Mouse (Mus musculus) layer of hippocampus, postnatal 25 days (tissue): ENCODE results near the gene Pik3ip1. TPM values are rescaled to one million over a fixed set of nuclear protein-coding genes. Genes with fewer than 3 reads are reported as not detected.

ENCODE experiments used
- DNase-seq, 2 experiments: peaks; one replicate each; pipeline ENCODE4 v3.0.0; 2022; ENCODE audit warnings: mixed read lengths in 2 of 2, low spot score in 1 of 2; ENCODE audit errors: extremely low spot score in 1 of 2
- total RNA-seq, 2 experiments: library from RNA; stranded (reverse); gene quantifications; 2 replicates each; pipeline ENCODE4 v1.2.3; 2021

The Pik3ip1 gene
- total RNA-seq, 2 experiments from 2014 or later: 29.1 to 38.2 TPM

DNA sequence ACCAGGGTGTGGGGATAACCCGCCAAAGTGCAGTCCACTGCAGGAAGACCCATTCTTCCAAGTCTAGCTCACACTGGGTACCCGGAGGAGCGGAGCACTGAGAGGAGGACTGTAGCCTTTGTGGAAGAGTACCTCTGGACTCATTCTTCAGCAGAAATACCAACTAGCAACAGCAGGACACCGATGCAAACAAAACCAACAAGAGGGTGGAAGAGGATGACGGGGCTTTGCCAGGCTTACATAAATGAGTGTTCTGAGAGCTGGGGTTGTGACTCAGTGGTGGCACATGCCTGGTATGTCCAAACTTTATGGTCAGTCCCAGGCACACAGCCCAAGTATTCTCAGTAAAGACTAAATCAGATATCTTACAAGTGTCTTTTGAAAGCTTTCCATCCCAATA is 29.1 kb upstream of the Pik3ip1 start:
- DNase-seq: no peak

DNA sequence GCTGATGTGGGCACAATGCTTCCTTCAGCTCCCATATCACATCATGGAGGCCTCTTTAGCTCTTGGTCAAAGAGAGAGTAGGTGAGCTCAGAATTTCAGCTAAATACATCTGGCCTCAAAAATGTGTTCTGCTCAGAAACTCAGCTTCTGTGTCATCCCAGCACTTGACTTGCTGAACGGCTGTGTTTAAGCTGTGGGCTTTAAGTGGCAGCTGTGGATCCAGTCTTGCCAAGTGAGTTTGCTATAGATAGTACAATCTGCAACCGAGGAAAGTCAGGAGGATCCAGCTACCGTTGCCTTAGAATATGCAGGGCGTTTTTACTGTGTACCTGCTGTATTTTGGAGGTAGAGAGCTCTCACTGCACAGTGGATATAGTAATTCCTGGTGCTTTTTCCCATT is 27.8 kb upstream of the Pik3ip1 start:
- no peak for DNase-seq

DNA sequence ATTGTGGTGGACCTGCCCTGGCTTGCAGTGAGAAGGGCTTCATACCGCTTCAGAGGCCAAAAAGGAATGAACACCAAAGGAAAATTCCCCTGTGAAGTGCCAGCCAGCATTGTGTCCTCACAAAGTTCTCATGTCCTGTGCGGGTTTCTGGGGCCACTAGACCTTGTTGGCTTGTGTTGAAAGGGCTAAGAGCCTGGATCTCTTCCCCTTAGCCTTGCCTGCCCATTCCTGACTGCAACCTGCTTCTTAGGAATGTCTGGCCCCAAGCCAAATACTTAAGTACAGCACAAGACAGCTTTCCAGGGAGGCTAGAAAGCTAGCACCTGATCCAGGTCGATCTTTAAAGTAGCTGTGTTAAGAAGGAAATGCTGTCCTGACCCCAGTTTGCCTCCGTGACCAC is 27.4 kb upstream of the Pik3ip1 start:
- DNase-seq: no peak

DNA sequence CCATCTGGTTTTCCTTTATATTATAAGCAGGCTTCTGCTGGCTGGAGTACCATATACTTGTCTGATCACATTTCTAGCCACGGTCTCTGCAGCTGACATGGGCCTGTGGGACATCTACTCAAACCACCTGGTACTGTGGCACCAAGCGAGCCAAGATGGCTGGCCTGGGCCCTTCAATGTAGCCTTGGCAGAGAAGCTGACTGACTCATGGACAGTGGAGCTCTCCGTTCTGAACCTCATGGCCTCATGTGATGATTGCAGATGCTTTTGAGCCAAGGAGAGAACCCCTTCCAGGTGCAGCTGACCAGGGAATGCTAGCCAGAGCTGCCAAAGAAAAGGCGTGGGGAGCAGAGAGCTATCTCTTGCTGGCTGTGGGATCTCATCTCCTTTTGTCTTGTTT is 24.4 kb upstream of the Pik3ip1 start:
- no peak for DNase-seq

DNA sequence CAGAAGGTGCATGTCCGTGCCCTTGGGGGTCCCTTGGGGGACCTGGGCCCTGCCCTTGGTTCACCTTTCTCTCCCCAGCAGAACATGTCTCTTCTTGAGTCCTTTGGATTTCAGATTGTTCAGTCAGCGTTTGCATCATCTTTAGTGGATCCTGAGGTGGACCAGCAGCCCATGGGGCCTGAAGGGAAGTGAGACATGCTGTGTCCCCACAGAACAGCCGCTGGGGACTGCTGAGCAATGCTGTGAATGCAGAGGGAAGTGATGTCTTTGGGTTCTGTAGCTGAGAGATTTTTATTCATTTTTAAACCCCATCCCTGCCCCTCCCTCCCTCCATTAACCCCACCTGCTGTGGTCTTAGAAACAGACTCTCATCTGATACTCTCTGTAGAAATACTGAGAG is 22.3 kb upstream of the Pik3ip1 start:
- DNase-seq: no peak

DNA sequence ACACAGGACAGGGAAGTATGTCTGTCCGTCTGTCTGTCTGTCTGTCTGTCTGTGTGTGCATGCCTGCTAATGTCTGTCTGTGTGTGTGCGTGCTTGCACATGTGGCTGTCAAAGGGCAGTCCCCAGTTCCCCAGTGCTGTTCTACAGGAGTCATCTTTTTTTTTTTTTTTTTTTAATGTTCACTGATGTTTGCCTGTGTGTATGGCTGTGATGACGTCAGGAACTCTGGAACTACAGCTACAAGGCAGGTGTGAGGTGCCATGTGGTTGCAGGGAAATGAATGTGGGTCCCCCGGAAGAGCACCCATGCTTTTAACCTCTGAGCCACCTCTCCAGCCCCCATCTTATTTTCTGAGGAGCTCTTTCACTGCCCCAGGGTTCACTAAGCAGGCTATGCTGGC is 20.3 kb upstream of the Pik3ip1 start:
- no peak for DNase-seq

DNA sequence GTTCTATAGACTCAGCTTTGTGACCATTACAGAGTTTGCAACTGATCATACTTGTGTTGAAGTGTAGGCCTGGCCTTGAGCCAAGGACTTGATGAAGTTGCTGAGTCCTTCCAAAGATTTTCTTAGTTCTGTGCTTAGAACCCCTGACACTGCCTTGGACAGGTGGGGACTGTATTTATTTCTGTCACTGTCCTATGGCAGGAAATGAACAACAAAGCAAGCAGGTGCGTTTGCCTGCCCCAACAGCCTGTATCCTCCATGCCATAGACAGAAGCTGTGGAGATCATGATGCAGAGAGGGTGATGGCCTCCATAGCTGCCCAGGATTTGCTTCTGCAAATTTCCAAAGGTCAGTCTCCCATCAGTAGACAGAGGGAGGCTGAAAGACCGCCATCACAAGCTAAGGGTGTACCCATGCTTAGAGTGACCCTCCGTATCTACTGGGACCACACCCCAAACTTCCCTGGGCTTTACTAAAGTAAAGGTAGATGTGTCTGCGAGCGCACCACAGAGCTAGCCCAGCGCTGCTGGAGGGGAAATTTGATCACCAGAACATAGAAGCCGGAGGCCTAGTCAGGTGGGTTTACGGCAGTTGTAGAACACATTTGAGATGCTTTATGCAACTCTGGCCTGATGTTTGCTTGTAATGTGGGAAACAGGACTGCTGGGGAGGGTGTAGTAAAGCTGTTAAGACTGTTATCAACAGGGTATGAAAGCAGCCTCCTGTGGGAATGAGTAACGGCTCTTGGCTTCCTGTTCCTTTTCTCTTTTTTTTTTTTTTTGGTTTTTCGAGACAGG is 19.2 kb upstream of the Pik3ip1 start:
- no peak for DNase-seq

DNA sequence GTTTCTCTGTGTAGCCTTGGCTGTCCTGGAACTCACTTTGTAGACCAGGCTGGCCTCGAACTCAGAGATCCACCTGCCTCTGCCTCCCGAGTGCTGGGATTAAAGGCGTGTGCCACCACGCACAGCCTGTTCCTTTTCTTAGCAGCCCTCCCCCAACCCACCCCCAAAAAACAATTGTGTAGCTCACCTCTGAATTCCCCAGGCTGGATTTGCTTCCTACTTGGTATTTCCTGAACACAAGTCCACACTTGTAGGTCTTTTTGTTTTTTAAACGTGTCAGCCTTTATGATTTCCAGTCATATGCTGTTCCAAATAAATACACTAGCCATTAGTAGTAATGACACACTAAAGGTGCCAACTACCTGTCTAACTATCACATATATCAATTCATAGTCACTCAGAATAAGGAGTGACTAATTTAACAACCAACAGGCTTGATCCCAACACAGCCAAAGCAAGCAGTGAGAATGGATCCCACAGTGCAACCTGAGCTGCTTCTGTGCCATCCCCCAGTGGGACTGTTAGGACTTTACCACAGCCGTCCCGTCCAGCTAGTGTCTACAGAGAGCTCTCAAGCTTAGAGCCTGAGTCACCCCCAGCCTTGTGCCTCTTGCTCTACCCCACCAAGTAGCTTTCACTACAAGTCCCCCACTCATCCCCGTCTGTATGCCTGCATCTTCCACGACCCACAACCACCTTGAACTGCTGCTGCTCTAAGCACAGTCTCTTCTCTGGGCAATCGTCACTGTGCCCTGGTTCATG is 18.4 kb upstream of the Pik3ip1 start:
- DNase-seq: no peak

DNA sequence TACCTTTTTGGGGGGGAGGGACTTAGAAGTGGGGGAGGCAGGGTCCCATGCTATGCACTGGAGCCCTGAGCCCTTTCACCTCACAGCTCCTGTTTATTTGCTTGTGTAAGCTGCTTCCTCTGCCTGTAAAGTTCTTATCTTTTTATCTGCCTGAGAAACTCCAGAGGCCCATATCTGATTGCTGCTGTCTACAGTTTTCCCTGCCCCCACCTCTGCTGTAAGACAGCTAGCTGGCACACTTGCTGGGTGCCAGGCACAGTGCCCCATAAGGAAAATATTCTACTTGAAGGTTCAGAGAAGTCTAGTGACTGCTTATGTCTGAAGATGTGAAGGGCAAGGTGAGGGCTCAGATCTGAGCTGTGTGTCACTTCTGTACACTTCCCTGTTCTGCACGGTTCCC is 16.9 kb upstream of the Pik3ip1 start:
- DNase-seq: no peak

DNA sequence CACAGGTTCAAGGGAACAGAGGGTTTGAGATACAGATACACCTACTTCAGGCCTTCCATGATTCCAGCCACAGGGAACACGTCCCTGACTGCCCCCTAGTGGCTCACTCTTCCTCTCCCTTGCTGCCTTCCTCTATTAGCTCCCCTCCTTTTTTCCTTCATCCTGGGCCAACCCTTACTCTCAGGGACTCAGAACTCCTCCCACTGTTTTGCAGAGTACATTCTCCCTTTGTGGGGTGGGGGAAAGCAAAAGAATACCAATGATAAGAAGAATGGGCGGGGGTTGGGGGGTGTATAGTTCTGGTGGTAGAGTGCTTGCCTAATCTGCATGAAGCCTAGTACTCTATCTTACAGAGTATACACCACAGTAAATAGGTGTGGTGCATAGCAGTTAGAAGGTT is 16.1 kb upstream of the Pik3ip1 start:
- DNase-seq: peak in 1 of 2 experiments; percentile 72

DNA sequence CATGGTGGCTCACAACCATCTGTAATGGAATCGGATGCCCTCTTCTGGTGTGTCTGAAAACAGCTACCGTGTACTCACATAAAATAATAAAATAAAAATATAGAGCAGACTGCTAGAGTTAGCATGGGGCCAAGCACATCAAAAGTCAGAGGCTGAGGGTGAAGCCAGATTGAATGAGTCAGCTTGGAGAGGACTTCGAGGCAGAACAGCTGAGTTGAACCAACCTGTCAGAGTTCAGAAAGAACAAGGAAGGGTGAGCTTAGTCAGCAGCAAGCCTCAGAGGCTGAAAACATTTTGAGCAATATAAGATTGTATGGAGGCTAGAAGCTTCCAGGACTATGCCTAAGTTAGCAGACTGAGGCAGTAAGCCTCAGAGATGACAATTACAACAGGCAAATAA is 11.9 kb upstream of the Pik3ip1 start:
- DNase-seq: no peak

DNA sequence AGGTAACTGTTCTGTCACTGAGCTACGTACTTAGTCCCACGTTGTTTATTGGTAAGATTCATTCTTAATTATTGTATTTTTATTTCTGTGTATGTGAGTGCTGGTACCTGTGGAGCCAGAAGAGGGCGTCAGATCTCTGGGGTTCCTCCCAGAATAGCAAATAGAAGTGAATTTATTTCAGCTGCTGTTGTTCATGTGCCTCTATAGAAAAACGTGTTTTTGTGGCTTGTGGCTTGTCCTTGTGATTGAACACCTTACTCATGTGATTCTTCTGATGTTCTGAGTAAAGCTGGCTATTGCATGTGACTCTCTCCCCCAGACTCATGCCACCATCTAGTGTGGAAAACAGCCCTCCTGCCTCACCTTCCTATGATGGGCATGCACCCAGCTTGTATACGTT is 1.9 kb upstream of the Pik3ip1 start:
- no peak for DNase-seq

DNA sequence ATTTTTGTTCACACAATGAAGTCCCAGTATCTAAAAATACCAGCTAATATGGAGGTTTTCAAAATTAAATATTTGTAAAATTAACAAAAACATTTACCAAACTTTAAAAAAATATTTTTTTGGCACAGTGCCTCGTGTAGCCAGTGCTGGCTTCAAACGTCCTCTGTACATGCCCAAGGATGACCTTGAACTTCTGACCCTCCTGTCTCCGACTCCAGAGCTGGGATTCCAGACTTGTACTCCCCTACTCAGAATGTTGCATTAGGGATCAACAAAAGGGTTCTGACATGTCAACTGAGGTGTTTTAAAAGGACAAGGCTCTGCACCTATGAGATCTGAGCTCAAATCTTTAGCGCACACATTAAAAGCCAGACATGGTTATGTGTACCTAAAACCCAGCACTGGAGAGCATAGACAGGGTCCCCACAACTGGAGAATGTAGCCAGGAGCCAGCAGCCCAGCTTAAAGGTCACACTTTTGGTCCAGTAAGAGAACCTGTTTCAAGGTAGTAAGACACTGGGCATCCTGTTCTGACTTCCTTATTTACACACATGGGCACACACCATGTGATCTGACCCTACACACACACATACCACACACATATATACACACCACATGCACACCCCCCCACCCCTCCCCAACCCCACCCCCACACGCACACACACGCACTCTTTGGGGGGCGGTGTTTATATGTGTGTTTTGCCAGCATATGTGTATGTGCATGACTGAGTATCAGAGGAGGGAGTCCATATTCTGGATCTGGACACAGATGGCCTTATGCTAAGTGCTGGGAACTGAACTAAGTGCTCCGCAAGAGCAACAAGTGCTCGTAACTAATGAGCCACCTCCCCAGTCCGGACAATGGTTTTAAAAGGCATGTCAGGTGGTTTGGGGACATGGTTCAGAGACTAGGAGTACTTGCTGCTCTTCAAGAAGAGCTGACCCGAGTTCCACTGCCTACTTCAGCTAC is 1.1 kb upstream of the Pik3ip1 start:
- no peak for DNase-seq

DNA sequence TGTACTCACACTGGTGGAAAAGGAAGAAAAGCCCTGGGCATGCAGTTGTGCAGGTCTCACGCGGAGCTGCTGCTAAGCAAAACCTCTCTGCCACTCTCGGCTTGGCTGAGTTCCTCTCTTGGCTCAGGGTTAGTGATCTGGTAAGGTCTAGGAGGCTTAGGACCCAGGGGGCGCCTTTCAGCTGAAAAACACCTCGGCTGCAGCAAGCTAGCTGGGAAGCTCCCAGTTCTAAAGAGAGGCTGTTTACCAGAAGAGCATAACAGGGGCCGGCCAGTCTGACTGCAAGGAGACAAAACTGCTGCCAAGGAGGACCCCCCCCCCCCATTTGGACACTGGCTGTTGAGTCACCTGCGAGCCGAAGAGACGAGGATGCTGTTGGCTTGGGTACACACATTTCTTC is 365 bp downstream of the Pik3ip1 start:
- DNase-seq: peak; percentile 63 to 79

DNA sequence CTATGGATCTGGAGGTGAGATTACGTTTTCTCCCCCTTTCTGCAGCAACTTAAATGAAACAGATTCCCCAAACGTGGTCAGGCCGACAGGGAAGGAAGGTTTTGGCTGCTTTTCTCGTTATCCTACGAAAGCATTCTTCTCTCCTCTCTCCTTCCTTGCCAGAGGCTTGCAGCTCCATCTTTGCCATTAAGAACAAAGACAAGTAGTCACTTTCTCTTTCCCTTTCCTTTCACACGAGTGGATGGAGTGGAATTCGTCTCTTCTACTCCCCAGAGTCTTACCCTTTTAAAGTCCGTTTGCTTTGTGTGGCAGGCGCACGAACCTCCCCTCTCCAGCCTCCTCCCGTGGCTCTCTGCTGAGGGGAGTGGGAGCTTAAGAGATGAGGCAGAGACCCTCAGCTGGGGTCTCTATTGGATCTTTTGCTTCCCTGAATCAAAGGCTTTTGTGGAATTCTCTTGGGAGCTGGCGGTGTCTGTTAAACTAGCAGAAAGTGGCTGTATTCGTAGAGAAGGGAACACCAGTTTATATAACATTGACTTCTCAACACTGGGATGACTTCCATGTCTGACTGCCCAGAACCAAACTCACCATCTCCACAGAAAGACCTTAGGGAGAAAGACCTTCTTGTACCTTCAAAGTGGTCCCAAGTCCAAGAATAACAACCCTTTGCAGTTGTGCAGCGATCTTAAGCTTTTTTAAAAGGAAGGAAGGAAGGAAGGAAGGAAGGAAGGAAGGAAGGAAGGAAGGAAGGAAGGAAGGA is 970 bp downstream of the Pik3ip1 start:
- no peak for DNase-seq

DNA sequence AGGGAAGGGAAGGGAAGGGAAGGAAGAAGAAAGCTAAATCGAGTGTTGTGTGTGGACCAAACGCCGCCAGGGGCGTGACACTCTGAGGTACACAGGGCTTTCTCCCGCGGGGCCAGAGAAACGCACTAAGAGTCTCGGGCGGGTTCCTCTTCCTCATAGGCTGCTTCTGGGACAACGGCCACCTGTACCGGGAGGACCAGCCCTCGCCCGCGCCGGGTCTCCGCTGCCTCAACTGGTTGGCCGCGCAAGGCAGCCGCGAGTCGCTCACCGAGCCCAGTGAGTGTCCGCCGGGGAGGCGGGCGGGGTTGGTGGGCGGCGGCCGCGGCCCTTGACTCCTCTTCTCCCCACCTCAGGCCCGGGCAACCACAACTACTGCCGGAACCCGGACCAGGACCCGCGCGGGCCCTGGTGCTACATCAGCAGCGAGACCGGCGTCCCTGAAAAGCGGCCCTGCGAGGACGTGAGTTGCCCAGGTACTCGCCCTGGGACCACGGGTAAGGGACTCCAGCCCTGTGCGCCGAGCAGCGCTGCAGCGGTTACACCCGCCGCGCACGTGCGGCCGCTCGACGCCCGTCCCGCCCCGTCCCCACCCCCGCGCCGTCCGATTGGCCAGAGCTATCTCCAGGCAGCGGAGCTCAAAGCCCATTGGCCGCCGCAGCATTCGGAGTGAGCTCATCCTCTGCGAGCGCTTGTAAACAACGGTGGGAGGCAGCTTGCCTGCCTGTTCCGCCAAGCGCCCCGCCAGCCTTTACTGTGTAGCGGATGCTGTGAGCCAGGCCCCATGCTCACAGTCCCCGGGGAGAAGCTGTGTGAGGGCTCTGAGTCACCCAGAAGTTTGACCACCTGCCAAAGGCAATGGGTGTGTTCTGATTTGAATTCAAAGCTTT is 1.8 kb downstream of the Pik3ip1 start:
- peak; percentile 80 to 81 for DNase-seq

DNA sequence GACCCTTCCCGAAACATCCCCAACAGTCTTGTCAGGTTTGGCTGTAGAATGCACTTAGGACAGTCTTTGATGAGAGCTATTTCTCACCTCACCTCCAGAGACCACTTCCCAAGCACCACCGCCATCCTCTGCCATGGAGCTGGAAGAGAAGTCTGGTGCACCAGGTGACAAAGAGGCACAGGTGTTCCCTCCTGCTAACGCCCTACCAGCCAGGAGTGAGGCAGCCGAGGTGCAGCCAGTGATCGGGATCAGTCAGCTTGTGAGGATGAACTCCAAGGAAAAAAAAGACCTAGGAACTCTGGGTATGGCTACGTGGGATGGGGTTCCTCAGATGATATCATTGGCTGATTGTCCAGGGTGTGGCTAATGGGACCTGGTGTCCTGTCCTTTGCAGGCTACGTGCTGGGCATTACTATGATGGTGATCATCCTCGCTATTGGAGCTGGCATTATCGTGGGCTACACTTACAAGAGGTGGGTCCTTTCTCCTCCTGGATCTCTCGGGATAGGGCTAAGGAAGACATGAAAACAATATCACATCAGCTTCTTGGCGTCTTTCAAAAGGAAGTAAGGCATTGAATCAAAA is 3.0 kb downstream of the Pik3ip1 start:
- no peak for DNase-seq

DNA sequence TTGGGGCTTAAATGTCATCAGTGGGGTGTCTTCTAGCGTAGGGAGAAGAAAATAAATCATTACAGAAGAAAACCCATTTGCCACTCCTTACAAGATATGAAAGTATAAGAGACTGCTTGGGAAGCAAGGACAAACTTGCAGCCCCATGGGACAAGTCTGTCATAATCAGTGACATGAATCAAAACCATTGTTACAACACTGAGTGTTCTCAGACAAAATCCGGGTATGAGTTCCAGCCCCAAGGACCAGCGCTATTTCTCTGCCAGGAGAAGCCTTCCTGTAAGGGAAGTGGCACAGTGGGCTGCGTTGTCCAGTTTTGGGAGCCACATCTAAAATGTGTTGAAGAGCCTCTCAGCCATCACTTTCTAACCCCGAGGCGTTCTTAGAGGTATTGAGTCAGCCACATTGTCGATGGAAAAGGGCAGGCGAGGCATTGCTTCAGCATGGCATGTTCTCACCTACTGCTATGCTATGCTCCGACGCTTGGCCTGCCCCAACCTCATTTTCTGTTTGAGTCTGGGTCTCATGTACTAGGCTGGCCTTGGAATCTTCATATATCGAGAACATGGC is 4.0 kb downstream of the Pik3ip1 start:
- no peak for DNase-seq
